Mouse (Mus musculus): Measurements from ENCODE around the gene Eif1ax.
"Not testable (repeated sequence)": the region's sequence is repeated elsewhere in the genome, so short reads cannot be mapped to it uniquely, and the experiment has no call there.

The Eif1ax gene

GRCm38 (mm10) chrX:159371831-159372752 lies at the start of gene Eif1ax:
Gene Eif1ax (plus strand): TSS chrX:159372178.
- DNase-seq: peak; percentile 78

GRCm38 (mm10) chrX:159364506-159364905 lies 7.5 kb upstream of the Eif1ax start:
- no peak for DNase-seq

- DNase-seq: no peak
Observed at GRCm38 (mm10) chrX:159372753-159373144, 771 bp downstream of the Eif1ax start.

- no peak for DNase-seq
Observed at GRCm38 (mm10) chrX:159387105-159387504, 15.1 kb downstream of the Eif1ax start.

GRCm38 (mm10) chrX:159388953-159389352 lies 17.0 kb downstream of the Eif1ax start:
- DNase-seq: no peak

GRCm38 (mm10) chrX:159390347-159390962 lies 18.5 kb downstream of the Eif1ax start:
- DNase-seq: no peak

- DNase-seq: no peak
Observed at GRCm38 (mm10) chrX:159391239-159391638, 19.3 kb downstream of the Eif1ax start.

GRCm38 (mm10) chrX:159409253-159409652 lies 37.3 kb downstream of the Eif1ax start:
- DNase-seq: peak; percentile 43

GRCm38 (mm10) chrX:159414130-159414828 lies 42.3 kb downstream of the Eif1ax start, which contains the start of gene Map7d2:
Gene Map7d2 (plus strand): TSS chrX:159414572.
- DNase-seq: peak; percentile 73

GRCm38 (mm10) chrX:159414829-159415673 lies 43.1 kb downstream of the Eif1ax start:
- DNase-seq: no peak

GRCm38 (mm10) chrX:159430507-159430906 lies 58.5 kb downstream of the Eif1ax start:
- not testable (repeated sequence) for DNase-seq
